Mouse (Mus musculus) ES-Bruce4 (cell line): Measurements from ENCODE around the gene Gp9. TPM values are rescaled to one million over a fixed set of nuclear protein-coding genes. Genes with fewer than 3 reads are reported as not detected.

ENCODE experiments used
- H3K27ac ChIP-seq: 2 replicates; pipeline ENCODE4 v1.5.1; 2012; ENCODE audit warnings: low read length, inconsistent platforms; ENCODE audit not compliant: insufficient read depth
- H3K27me3 ChIP-seq: 2 replicates; pipeline ENCODE4 v1.6.1; 2012; ENCODE audit warnings: mild to moderate bottlenecking, low read length, inconsistent platforms; ENCODE audit not compliant: control insufficient read depth, poor library complexity, insufficient read depth, severe bottlenecking
- H3K36me3 ChIP-seq: 2 replicates; pipeline ENCODE4 v1.6.1; 2012; ENCODE audit warnings: inconsistent platforms, mild to moderate bottlenecking, low read length, moderate library complexity; ENCODE audit not compliant: control insufficient read depth, poor library complexity, insufficient read depth, severe bottlenecking
- H3K4me1 ChIP-seq: one replicate; pipeline ENCODE4 v1.8.1; 2011; ENCODE audit warnings: low read length; ENCODE audit not compliant: control insufficient read depth, insufficient read depth
- H3K4me3 ChIP-seq: 2 replicates; pipeline ENCODE4 v1.5.1; 2011; ENCODE audit warnings: low read depth, mild to moderate bottlenecking, low read length
- H3K9ac ChIP-seq: 2 replicates; pipeline ENCODE4 v1.6.1; 2012; ENCODE audit warnings: low read depth, mild to moderate bottlenecking, inconsistent platforms; ENCODE audit not compliant: poor library complexity, severe bottlenecking
- H3K9me3 ChIP-seq: replicated peaks from 2 replicates; pipeline ENCODE4 v1.6.1; 2012; ENCODE audit warnings: mild to moderate bottlenecking, low read length, inconsistent platforms; ENCODE audit not compliant: control insufficient read depth, poor library complexity, insufficient read depth, severe bottlenecking
- CTCF ChIP-seq: IDR thresholded peaks from one replicate; pipeline ENCODE4 v1.8.1; 2011; ENCODE audit warnings: low read depth, low read length
- EP300 ChIP-seq: IDR thresholded peaks from 2 replicates; pipeline ENCODE4 v1.6.1; 2011; ENCODE audit warnings: low read depth, low read length; ENCODE audit not compliant: insufficient read depth
- POLR2A ChIP-seq: IDR thresholded peaks from one replicate; pipeline ENCODE4 v1.8.1; 2011; ENCODE audit warnings: low read length; ENCODE audit not compliant: insufficient read depth
- polyA plus RNA-seq: library from polyadenylated mRNA; stranded (reverse); fragments of >200 nt; gene quantifications from 2 replicates; pipeline ENCODE4 v1.2.4, GENCODE M21; 2011; ENCODE audit warnings: low read depth; ENCODE audit not compliant: missing spikeins, insufficient read depth, insufficient read length

Gene Gp9
- polyA plus RNA-seq, 1 experiment = not detected

DNA sequence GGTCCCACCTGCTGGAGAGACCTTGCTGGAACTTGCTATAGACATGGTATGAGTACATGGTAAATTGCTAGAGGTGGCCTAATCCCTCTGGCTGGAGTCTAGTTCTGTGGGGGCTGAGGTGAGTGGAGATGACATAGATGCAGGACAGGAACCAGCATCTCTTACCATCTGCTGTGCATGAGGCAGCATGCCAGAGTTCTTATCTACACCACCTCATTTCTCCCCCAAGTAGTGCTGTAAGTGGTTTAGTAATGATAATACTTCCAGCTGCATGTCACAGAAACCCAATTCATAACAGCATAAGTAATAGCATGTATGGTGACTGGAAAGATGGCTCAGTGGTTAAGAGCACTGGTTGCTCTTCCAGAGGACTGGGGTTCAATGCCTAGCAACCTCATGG is 37.4 kb upstream of the Gp9 start:
- H3K4me1 ChIP-seq = no peaks in the 10 kb centered on the region

DNA sequence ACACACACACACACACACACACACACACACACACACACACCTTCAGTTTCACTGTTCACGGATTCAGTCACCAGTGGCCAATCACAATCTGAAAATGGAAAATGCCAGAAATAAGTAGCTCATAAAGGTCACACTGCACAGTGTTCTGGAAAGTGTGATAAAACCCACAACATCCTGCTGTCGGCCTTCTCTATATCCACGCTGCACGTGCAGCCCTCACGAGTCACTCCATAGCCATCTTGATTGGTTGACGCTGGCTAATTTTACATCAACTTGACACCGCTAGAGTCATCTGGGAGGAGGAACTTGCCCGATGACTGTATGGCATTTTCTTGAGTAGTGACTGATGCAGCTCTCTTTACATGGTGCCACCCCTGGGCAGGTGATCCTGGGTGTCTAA is 35.9 kb upstream of the Gp9 start:
- Histone ChIP-seq H3K9ac (no peak overlapping the region), H3K4me1 (no peaks in the 10 kb centered on the region), H3K27ac (no peak overlapping the region), H3K27me3 (no peaks in the 10 kb centered on the region), H3K4me3 (no peak overlapping the region), H3K9me3 (no peaks in the 10 kb centered on the region), H3K36me3 (no peaks in the 10 kb centered on the region)
- TF ChIP-seq POLR2A (no peak), CTCF (no peak), EP300 (no peak)

More for the DNA sequence above, 37.4 kb upstream of the Gp9 start:
- Histone ChIP-seq H3K9ac (no peak overlapping the region), H3K9me3 (no peaks in the 10 kb centered on the region), H3K36me3 (no peaks in the 10 kb centered on the region), H3K27me3 (no peaks in the 10 kb centered on the region), H3K27ac (no peak overlapping the region), H3K4me3 (no peak overlapping the region)
- TF ChIP-seq POLR2A (no peak), CTCF (no peak), EP300 (no peak)

DNA sequence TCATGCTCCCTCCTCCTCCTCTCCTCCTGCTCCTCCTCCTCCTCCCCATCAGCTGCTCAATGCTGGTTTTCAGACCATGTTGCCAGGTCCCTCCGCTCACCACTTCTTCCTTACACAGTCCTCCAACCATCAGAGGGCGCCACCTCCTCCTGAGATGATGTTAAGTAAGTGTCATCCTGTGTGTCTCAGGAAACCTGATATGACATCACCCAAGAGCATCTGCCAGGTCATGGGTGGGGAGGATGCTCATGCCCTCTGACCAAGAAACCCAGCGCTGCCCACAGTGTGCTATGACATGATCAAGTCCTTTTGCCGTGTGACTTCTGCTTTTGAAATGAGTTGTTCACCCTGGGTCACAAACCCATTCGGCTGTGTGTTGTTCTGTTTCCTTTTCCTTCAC is 35.1 kb upstream of the Gp9 start:
- H3K27ac ChIP-seq = no peak overlapping the region
- H3K4me3 ChIP-seq = no peak overlapping the region
- H3K9ac ChIP-seq = no peak overlapping the region
- TF ChIP-seq POLR2A = no peak
- TF ChIP-seq CTCF = peak; percentile 60
- no peaks in the 10 kb centered on the region for H3K4me1 ChIP-seq
- no peaks in the 10 kb centered on the region for H3K27me3 ChIP-seq
- no peaks in the 10 kb centered on the region for H3K36me3 ChIP-seq
- no peaks in the 10 kb centered on the region for H3K9me3 ChIP-seq

DNA sequence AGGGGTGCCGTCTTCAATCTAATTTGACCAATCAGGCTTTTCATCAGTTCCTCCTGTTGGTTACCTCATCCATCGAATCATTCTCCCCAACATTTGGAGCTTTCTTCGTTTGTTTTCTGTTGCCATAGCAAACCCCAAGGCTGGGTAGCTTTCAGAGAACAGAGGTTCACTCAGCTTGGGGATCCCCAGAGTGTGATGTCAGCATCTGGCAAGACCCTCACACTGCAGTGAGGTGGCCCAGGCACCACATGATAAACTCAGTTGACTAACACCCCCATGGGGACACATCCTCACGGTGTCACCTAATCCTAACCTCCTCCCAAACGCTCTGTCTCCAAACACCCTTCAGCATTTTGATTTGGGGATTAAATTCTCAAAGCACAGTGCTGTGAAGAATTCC is 34.6 kb upstream of the Gp9 start:
- Histone ChIP-seq H3K9me3 (no peaks in the 10 kb centered on the region), H3K27me3 (no peaks in the 10 kb centered on the region), H3K4me3 (no peak overlapping the region), H3K36me3 (no peaks in the 10 kb centered on the region), H3K4me1 (no peaks in the 10 kb centered on the region), H3K9ac (no peak overlapping the region), H3K27ac (no peak overlapping the region)
- TF ChIP-seq POLR2A (no peak), CTCF (no peak), EP300 (no peak)

DNA sequence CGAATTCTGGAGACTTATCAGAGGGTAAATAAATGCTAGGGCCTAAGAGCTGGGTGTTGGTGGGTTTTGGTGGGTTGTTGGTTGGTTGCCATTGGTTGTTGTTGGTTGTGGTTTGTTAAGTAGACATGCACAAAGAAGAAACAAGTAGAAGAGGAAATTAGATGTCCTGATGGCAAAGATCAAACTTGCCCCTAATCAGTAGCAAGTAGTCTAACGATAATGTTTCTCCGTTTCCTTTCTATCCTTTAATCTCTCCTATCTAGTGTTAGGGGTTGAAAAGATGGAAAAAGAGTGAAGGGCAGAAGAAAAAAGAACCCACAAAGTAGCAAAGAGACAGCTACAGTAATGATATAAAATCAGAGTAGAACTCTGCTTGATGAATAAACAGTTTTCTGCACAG is 33.2 kb upstream of the Gp9 start:
- Histone ChIP-seq H3K36me3 (no peaks in the 10 kb centered on the region), H3K9ac (no peak overlapping the region), H3K9me3 (no peaks in the 10 kb centered on the region), H3K4me1 (no peaks in the 10 kb centered on the region), H3K27me3 (no peaks in the 10 kb centered on the region), H3K27ac (no peak overlapping the region), H3K4me3 (no peak overlapping the region)
- TF ChIP-seq CTCF = no peak
- TF ChIP-seq EP300 = no peak

DNA sequence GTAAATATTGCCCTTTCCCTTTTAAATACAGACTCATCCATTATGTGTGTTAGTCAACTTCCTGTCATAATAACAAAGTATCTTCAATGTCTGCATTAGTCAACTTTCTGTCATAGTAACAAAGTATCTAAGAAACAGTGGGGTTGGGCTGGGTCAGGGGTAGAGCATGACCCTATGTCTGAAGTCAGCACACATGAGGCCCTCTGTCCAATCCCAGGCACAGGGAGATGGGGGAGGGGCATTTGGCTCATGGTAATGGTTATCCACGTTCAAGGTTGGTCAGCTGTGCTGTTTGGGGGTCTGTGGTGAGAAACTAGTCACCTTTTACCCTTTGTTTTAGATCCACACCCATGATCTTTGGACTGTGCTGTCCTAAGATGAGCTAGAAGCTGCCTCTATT is 32.6 kb upstream of the Gp9 start:
- no peaks in the 10 kb centered on the region for H3K36me3 ChIP-seq
- no peak overlapping the region for H3K27ac ChIP-seq
- no peak overlapping the region for H3K9ac ChIP-seq
- TF ChIP-seq EP300 (no peak), CTCF (no peak), POLR2A (no peak)
- no peaks in the 10 kb centered on the region for H3K4me1 ChIP-seq
- no peaks in the 10 kb centered on the region for H3K9me3 ChIP-seq
- no peaks in the 10 kb centered on the region for H3K27me3 ChIP-seq
- H3K4me3 ChIP-seq = no peak overlapping the region

DNA sequence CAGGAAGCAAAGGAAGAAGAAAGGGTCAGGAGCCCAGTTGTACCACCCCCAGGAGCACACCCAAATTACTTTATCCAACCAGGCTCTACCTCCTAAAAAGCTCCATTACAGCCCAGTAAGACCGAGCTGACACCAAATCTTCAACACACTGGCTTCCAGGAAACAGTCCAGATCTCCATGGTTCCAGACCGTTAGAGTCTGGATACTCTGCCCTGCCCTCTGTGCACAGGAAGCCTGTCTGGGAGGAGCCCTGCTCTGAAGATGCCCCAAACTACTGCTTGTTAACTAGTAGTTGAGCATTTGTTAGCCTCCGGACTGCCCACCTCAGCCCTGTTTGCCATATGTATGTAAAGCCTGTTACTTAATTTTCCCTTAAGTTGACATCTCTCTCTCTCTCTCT is 31.8 kb upstream of the Gp9 start:
- Histone ChIP-seq H3K27ac (no peak overlapping the region), H3K9ac (no peak overlapping the region), H3K27me3 (no peaks in the 10 kb centered on the region), H3K9me3 (no peaks in the 10 kb centered on the region), H3K4me1 (no peaks in the 10 kb centered on the region), H3K4me3 (no peak overlapping the region), H3K36me3 (no peaks in the 10 kb centered on the region)
- no peak for TF ChIP-seq CTCF
- no peak for TF ChIP-seq EP300
- TF ChIP-seq POLR2A = no peak
